Mouse (Mus musculus): ENCODE data around the gene Acsl5.

DNA sequence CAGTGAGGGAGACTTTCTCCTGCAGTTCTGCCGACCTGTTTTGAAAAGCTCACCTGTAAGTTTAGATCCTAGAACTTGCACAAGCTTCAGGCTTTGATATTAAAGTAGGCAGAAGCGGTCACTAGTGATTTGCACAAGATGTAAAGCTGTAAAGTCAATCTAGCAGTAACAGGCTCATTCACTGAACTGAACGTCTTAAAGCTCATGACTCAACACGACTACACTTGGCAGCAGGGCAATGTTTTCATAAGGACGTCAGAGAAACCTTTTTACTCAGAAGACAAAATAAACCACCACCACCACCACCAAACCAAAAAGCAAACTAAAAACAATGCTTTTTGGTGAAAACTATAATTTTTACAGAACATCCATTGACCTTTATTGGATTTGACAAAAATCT is 46.2 kb downstream of the Acsl5 start:
- TF ChIP-seq EP300 (IDR thresholded peaks at IDR 0.05; ENCODE audit: low read depth) (no peak), CTCF (IDR thresholded peaks at IDR 0.05; ENCODE audit: low read depth) (no peak)
